Mouse (Mus musculus) embryo, embryonic 10.5 days (tissue): Measurements from ENCODE around the gene Git1.

Experiments used
- DNase-seq: peaks from one replicate; pipeline ENCODE4 v3.0.0-alpha.2; 2015; ENCODE audit warnings: low spot score

Gene Git1

GRCm38 (mm10) chr11:77483043-77483442 is 10.3 kb upstream of the Git1 start:
- DNase-seq: no peak

DNA sequence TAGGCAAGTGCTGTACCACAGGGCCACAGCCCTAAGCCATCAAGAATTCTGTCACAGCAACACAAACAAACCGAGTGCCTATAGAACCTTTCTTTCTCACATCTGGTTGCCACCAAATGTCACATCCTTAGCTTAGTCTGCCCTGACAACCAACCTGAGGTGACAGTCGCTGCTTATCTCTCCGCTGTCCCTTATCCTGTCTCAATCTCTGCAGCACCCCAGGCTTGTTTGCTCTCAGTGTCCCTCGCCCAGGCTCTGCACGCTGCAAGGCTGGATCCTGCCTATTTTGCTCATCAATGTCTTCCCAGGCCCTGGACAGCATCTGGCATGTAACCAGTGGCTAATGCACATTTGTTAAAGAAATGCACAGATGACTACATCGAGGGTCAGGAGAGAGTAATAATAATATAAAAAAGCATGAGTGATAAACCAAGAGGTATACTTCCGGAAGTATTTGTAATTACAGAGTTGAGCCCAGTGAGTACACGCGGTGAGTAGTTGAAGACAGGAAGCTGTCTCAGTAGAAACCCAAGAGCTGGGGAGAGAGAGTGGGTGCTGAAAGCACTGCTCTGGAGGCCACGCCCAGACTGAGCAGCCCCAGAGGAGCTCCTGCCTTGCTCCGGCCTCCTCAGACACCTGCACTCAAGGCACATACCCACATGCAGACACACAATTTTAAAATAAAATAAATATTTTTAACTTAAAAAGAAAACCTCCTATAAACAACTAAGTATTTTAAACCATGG is 9.7 kb upstream of the Git1 start:
- no peak for DNase-seq

- DNase-seq: no peak
Observed at GRCm38 (mm10) chr11:77485229-77485628, 8.1 kb upstream of the Git1 start.

GRCm38 (mm10) chr11:77486798-77487197 is 6.6 kb upstream of the Git1 start:
- DNase-seq: no peak

DNA sequence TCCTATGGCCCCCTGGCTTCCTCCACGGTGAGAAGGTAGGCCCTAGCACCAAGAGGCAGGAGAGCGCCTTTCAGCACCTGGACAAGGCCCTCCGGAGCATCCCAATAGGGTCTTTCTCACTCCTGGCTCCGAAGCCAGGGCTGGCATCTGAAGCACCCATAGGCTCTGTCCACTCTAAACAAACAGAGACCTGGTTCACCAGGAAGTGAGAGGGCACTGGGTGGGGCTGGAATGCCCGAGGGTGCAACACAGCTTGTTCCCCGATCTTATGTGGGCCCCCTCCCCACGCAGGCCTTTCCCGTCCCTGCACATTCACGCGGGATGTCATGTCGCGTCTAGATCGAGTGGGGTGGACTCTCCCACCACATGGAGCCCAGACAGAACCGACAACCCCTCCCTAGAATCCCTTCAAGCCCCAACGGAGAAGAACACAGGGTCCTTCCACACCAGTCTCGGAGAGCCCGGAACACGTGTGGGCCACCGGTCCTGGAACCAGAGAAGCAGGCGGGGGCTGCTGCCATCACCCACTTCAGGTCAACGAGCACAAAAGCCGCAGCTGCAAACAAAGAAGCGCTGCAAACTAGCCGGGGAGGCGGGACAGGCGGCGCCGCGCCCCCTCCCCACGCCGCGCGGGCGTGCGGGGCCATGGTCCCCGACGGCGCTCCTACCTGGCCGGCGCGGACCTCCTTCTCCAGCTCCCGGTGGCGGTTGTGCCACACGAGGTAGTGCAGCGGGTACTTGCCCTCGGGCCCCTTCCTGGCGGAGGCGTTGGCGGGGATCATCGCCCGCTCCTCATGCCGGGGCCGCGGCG is 4.4 kb upstream of the Git1 start:
- peak; percentile 46 for DNase-seq

DNA sequence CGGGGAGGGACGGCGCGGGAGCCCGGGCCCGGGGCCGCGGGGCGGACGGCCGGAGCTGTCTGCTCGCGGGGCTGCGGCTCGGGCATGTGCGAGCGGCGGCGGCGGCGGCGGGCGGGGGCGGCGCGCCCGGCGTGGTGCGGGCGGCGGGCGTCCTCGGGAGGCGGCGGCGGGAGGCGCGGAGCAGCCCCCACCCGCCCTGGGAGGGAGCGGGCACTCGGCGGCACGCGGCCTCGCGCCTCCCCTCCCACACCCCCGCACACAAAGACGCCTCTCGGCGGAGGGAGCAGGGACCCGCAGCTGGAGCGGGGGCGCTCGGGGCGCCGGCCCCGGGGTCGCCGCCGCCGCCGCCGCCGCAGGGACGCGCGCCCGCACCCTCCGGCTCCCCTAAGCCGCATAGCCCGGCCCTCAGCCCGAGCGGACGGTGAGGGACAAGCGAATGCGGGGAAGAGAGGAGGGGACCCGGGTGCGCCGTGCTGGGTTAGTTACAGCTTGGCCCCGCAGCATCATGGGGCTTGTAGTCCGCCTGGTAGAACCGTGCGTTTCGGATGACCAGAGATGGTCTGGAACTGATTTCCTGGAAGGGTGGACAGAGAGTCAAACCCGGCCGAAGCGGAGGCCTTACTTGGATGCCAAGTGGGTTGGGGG is 3.6 kb upstream of the Git1 start, which contains the start of gene Ankrd13b:
Gene Ankrd13b (minus strand): TSS at position 88 of the 645 bp plus-strand sequence.
- peak; percentile 91 for DNase-seq

- DNase-seq: no peak
Observed at GRCm38 (mm10) chr11:77490451-77490850, 2.9 kb upstream of the Git1 start.

- peak; percentile 98 for DNase-seq
Observed at GRCm38 (mm10) chr11:77491123-77491501, 2.2 kb upstream of the Git1 start.

DNA sequence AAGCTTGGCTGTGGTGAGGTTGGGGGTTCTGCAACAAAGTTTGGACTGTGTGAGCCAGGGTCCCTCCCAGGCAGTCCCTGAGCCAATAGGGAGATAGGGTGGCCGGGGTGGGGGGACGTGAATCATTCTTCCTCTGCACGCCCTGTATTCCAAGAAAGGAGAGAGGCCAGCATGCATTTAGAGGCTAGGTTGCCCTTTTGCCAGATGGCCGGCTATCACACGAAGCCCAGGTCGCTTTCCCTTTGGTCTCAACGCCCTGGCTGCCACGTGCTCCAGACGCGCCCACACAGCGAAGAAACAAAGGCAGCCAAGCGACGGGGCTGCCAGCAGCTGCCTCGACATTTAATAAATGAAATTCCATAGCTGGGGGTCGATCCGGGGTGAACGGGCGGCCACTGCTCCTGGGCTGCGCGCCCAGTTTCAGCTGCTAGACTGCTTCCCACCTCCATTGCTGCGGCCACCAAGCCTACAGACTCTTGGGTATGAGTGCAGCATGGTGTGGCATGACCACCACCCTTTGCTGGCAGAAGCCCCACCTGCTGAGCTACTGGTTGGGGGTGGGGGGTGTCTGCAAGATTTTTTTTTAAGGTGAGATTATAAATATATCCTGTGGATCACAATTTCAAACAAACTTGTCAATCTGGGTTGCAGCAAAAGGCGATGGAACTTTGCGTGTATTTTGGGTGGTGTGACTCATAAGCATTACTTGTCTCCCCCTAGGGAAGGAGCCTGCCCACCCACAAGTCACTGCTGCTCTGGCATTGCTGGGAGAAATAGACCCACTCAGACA is 1.7 kb upstream of the Git1 start:
- DNase-seq: peak; percentile 90

- DNase-seq: no peak
Observed at GRCm38 (mm10) chr11:77492311-77492871, 971 bp upstream of the Git1 start.

GRCm38 (mm10) chr11:77492911-77493332 is 440 bp upstream of the Git1 start:
- peak; percentile 94 for DNase-seq

GRCm38 (mm10) chr11:77494344-77494676 is 948 bp downstream of the Git1 start:
- DNase-seq: no peak

DNA sequence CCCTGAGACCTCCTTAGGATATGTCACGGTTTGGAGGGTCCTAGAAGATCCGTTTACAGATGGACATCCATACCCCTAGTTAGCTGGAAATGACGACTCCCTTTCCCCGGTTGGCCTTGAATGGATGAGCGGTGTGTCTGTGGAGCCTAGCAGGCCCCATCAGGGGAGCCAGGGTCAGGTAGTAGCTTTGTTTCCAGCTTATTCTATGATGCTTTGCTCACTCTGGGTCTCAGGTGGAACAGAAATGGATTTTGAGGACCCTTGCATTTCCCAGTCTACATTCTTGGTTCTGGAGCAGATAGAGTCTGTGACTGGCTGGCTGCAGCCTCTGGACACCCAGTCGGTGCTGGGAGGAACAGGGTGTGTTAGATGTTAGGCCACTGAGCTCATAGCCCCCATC is 1.4 kb downstream of the Git1 start:
- no peak for DNase-seq

GRCm38 (mm10) chr11:77495507-77495906 is 2.1 kb downstream of the Git1 start:
- DNase-seq: no peak

- DNase-seq: peak; percentile 95
Observed at GRCm38 (mm10) chr11:77497341-77497756, 4.0 kb downstream of the Git1 start.

DNA sequence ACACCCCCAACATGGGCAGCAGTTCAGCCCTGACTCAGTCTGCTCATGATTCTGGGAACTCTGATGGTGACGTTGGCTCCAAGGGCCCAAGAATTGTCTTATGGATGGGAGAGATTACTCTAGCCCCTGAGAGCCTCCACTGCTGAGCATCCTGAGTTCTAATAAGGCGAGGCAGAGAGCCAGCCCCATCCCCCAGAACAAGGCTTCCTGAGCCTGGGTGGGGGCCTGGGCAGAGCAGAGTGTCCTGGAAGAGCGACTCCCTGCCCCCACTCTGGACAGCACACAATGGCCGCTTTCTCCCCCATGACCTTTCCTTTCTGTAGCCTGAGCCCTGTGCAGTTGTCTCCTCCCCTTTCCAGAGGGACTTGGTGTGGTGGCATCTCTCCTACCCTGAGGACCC is 4.5 kb downstream of the Git1 start:
- DNase-seq: peak; percentile 71

DNA sequence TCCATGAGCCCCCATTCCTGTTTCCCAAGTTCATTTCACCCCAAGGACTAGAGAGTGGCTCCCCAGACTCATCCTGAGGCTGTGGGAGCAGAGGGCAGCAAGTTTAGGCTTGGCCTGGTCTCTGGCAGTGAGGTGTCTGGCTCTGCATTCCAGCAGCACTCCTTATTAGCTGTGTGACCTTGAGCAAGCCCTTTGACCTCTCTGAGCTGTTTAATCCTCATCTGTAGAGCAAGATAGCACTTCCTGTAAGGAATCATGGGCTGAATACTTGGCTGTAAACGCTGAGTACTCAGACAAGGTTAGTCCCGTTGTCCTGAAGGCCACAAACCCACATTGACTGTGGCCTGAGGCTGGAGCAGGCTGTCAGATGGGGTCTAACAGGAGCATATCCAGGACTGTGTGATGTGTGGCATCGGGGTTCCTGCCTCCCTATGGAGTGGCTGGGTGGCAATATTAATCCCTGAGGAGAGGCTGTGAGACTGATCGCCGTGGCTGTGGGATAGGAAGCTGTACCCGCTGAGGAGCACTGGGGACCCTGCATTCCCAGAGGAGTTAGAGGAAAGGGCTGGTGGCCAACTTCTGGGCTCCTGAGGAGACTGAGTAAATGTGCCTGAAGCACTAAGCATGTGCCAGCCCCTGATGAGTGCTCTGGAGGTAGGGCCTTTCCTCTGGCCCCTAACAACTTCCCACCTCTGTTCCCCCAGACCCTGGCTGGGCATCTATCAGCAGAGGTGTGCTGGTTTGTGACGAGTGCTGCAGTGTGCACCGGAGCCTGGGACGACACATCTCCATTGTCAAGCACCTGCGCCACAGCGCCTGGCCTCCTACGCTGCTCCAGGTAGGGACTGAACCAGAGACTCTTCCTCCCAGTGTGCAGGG is 5.1 kb downstream of the Git1 start:
- no peak for DNase-seq

- no peak for DNase-seq
Observed at GRCm38 (mm10) chr11:77499354-77499753, 6.0 kb downstream of the Git1 start.

DNA sequence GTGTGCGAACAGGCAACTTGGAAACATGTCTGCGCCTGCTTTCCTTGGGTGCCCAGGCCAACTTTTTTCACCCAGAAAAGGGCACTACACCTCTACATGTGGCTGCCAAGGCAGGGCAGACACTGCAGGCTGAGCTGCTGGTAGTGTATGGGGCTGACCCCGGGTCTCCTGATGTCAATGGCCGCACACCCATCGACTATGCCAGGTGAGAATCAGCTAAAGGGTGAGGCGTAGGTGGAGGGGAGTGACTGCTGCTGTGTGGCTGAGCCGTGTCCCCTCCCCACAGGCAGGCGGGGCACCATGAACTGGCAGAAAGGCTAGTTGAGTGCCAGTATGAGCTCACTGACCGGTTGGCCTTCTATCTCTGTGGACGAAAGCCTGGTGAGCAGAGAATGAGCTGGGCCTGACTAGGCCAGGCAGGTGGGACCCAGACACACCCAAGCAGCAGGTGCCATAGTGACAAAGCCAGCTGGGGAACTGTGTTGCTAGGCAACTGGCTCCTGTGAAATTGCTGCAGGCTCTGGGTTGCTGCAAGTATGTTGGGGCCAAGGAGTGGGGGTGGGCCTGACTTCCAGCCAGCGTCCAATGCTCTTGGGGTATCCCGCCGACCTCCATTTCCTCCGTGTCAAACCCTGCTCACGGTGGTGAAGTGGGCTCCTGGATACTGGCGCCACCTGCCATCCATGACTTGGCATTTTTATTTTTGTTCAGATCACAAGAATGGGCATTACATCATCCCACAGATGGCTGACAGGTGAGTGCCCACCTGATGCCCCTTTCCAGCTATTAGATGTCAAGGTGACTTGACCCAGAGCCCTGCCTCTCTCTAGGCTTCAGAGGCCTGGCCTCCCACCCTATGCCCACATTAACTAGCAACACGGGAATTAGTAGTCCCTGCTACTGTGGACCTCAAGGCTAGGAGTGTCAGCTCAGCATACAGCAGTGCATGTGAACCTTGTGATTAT is 7.3 kb downstream of the Git1 start:
- DNase-seq: no peak

DNA sequence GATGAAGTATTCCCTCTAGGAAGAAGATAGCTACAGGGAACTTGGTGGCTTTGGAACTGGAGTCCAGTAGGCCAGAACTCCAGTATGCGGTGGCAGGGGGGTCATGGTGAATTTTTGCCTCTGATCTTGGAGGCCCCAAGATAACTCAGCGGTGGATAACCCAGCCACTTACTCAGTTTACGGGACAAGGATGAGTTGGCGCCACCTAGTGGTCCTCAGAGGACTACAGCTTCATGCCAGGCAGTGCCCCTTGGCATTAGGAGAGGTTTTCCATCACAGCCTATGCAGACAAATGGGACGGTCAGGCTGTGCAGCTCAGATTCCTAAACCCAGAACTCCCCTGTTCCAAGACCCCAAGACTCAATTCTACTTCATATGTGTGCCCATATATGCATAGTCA is 8.0 kb downstream of the Git1 start:
- DNase-seq: peak; percentile 86
